Mouse (Mus musculus) stomach, postnatal 0 days (tissue): ENCODE measurements around the gene Wdr92.

Source experiments
- CTCF ChIP-seq: IDR thresholded peaks from 2 replicates; pipeline ENCODE4 v1.5.1; 2016; ENCODE audit warnings: antibody characterized with exemption, low read depth, mild to moderate bottlenecking, moderate library complexity
- EP300 ChIP-seq: optimal IDR thresholded peaks from 2 replicates; pipeline ENCODE3; 2016; ENCODE audit warnings: antibody characterized with exemption

- no peak for TF ChIP-seq CTCF
- TF ChIP-seq EP300: no peak
These were observed 54.6 kb downstream of the Wdr92 start for GRCm38 (mm10) chr11:17236449-17237037.
